Mouse (Mus musculus) spleen, adult 2 months (tissue): ENCODE measurements around the gene Gars.

Experiments used
- CTCF ChIP-seq: fragments of 200-500 bp; IDR thresholded peaks from 2 replicates; pipeline ENCODE4 v1.5.1; 2011; ENCODE audit warnings: mild to moderate bottlenecking, inconsistent platforms; ENCODE audit not compliant: insufficient read depth, insufficient read length, insufficient replicate concordance; ENCODE audit errors: extremely low read depth
- POLR2A ChIP-seq: fragments of 200-500 bp; IDR thresholded peaks from 2 replicates; pipeline ENCODE4 v1.6.1; 2011; ENCODE audit warnings: low read depth, low read length, inconsistent platforms

- TF ChIP-seq CTCF (no peak), POLR2A (no peak)
These were observed 1.6 kb downstream of the Gars start for GRCm38 (mm10) chr6:55039446-55039783.
